Mouse (Mus musculus) layer of hippocampus, postnatal 25 days (tissue): ENCODE measurements around the gene Sept7. TPM values are rescaled to one million over a fixed set of nuclear protein-coding genes. Genes with fewer than 3 reads are reported as not detected.
"Not testable (repeated sequence)": the region's sequence is repeated elsewhere in the genome, so short reads cannot be mapped to it uniquely, and the experiment has no call there.

Experiments
- DNase-seq, 2 experiments: peaks; one replicate each; pipeline ENCODE4 v3.0.0; 2022; ENCODE audit warnings: mixed read lengths in 2 of 2, low spot score in 1 of 2; ENCODE audit errors: extremely low spot score in 1 of 2
- total RNA-seq, 2 experiments: library from RNA; stranded (reverse); gene quantifications; 2 replicates each; pipeline ENCODE4 v1.2.3; 2021

Gene Sept7
- total RNA-seq, 2 experiments from 2014 or later = 281 to 289 TPM

GRCm38 (mm10) chr9:25252759-25253477 is 679 bp downstream of the Sept7 start:
- peak; percentile 46 to 75 for DNase-seq

- DNase-seq = no peak
Observed at GRCm38 (mm10) chr9:25253478-25253824, 1.2 kb downstream of the Sept7 start.

DNA sequence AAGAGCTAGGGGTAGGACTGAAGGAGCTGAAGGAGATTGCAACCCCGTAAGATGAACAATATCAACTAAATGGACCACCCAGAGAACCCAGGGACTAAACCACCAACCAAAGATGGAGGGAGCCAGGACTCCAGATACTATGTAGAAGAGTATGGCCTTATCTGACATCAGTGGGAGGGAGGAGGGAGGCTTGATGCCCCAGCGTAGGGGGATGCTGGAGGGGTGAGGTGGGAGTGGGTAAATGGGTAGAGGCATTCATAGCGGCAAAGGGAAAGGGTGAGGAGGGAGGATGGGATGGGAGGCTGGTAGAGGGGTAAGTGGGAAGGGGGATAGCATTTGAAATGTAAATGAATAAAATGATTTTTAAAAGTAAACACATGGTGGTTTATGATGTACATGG is 8.2 kb downstream of the Sept7 start:
- DNase-seq = no peak

- no peak for DNase-seq
Observed at GRCm38 (mm10) chr9:25260979-25261378, 8.7 kb downstream of the Sept7 start.

DNA sequence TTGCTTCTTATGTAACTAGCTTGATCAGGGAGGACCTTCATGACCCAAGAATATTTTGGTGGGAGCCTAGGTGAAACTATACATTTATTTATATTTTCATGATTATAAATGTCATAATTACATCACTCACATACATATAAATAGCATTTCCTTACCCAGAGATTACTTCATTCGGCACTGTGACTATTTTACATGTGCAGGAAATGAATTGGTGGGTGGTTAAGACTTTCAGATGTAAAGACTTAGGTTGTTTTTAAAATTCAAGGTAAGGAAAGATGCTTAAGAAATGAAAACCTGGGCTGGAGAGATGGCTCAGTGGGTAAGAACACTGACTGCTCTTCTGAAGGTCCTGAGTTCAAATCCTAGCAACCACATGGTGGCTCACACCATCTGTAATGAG is 9.8 kb downstream of the Sept7 start:
- DNase-seq = no peak

DNA sequence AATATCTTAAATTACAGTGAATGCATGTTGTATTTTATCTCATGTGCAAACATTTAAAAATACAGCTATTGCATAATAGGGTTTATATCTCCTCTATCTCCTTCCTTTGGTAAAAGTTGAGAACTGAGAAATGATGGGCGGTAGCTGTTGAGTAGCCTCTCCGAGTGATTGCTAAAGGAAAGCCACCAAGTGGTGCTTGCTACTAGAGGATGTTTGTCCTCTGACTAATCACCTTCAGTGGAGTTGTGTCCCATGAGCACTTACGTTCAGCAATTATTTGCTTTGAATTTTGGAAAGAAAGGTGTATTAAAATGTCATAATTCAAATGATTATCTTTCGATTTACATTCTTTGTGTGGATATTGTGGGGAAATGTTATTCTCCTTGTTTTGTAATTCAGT is 13.6 kb downstream of the Sept7 start:
- no peak for DNase-seq

DNA sequence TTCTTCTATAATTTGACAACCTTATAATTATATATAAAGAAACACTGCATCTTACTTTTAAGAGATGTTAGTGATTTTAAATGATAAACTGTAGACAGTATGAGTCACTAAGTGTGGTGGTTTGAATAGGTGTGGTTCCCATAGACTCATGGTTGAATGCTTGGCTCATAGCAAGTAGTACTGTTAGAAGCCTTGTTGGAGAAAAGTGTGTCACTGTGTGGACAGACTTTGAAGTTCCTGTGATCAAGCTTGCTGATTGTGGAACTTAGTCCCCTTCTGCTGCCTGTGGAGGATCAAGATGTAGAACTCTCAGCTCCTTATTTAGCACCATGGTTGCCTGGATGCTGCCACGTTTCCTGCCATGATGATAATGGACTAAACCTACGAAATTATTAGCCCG is 14.9 kb downstream of the Sept7 start:
- DNase-seq = no peak

DNA sequence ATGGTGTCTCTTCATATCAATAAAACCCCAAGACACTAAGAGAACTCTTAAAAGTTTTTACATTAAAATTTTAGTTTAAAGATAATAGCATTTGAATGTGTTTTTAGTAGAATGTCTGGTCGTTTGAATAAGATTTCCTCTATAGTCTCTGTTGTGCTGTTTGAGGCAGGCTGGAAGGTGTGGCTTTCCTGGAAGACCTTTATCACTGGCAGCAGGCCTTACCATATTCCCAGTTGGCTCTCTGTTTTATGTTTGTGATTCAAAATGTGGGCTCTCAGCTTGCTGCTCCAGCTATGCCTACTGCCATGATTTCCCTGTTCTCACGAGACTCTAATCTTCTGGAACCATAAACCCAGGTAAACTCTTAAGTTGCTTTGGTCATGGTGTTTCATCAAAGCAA is 15.3 kb downstream of the Sept7 start:
- DNase-seq = no peak

DNA sequence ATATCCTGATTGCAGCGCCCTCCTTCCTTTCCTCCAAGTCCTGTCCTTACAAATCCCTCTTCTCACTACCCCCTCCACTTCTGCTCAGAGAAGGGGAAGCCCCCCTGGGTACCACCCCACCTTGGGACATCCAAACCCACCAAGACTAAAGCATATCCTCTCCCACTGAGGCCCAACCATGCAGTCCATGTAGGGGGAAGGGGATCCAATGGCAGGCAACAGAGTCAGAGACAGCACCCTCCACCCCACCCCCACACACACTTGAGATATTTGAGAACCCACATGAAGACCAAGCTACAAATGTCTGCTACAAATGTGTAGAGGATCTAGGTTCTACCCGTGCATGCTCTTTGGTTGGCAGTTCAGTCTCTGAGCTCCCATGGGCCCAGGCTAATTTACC is 19.7 kb downstream of the Sept7 start:
- DNase-seq = no peak

GRCm38 (mm10) chr9:25289796-25290195 is 37.6 kb downstream of the Sept7 start:
- no peak for DNase-seq

- DNase-seq = no peak
Observed at GRCm38 (mm10) chr9:25309505-25310182, 57.4 kb downstream of the Sept7 start.

GRCm38 (mm10) chr9:25314304-25314703 is 62.1 kb downstream of the Sept7 start:
- no peak for DNase-seq

- DNase-seq = peak in 1 of 2 experiments; percentile 52
Observed at GRCm38 (mm10) chr9:25317827-25318505, 65.7 kb downstream of the Sept7 start.

DNA sequence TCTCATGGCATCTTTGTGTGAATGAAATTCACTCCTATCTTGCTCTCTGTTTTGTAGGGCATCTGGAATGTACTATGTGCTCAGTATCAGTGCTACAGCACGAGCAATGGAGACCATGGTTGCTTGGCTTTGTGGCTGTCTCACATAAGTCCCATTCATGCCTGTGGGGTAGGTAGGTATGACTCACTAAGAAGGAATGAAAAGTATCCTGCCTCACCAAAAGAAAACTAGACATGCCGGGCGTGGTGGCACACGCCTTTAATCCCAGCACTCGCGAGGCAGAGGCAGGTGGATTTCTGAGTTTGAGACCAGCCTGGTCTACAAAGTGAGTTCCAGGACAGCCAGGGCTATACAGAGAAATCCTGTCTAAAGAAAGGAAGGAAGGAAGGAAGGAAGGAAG is 67.4 kb downstream of the Sept7 start:
- DNase-seq = not testable (repeated sequence)

- no peak for DNase-seq
Observed at GRCm38 (mm10) chr9:25327727-25328370, 75.6 kb downstream of the Sept7 start.

DNA sequence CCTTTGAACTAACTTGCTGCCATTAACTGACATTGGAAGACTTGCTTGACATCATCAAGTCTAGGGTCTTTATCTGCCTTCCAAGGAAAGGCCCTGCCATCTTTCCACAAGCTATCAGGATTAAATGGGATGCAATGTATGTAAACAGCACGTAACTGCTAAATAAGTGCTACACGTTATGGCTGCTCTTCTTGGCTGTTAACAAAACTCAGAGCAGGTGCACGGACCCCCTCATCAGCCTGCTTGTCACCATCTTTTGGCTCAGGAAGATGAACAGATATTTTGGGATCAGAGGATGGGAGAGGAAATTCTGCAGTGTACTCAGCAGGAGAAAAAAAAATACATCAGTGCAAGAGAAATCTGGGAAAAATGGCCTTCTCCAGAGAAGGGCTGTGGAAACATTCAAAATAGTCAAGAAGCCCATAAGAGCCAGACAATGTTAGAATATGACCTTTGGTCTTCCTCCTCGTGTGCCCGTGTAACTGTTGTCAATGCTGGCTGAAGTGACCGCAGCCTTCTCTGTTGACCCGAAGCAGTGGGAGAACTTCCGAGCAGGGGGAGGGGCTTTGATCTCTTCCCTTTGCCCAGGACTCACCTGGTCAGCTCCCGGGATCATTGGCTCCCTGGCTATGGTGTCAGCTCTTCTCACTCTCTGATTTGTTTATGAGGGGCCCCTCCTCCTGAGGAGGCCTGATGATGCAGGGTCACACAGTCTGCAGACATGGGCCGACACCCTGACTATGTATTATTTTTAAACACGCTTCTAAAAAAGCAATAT is 76.9 kb downstream of the Sept7 start:
- no peak for DNase-seq

DNA sequence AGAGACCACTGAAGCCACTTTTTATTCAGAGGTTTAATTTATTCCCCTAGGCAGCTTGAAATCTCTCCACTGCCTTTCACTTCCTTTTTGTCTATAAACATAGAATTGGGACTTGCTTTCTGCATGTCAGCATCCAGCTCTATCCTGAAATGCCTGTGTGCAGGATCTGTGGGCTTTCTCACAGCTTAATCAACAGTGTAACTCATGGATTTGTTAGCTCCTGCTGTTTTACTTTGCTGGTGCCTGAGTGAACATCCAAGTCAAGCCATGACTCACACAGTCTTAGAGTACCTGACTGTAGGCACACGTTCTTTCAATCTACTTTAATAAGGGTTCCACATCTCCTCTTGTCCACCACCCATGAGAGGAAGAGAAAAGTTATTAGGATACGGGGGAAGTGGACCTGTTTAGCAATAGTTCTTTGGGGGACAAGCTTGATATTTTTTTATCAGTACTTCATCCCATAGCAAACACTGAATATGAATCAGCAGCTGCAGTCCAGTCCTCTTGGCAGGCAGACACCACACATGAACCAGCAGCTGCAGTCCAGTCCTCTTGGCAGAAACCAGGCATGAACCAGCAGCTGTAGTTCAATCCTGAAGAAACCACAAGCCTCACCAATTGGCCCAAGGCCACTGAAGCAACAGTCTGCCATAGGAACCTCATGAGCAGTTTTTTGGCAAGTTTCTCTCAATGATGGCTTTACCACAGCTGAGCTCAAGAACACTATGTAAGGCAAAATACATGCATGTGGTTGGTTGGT is 85.4 kb downstream of the Sept7 start:
- no peak for DNase-seq

DNA sequence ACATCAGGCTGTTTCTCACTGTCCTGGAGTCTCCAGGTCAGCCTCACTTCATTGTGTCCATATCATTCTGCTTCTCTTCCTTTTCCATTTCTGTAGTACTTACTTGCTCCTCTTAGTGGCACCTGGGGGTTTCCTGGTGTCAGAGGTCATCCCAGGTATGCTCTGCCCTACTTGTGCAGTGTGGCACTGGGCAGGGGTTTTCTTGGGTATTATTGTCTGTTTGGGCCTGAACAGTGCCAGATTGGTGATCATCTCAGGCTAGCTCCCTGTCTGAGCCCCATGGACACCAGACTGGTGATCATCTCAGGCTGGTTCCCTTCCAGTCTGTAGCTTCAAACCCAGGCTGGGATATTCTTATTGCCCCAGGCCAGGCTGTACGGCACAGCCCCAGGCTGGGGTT is 88.2 kb downstream of the Sept7 start:
- no peak for DNase-seq

- DNase-seq = no peak
Observed at GRCm38 (mm10) chr9:25353775-25354174, 101.5 kb downstream of the Sept7 start.

GRCm38 (mm10) chr9:25355806-25356205 is 103.6 kb downstream of the Sept7 start:
- peak; percentile 18 to 49 for DNase-seq
